Mouse (Mus musculus): ENCODE data around the gene Nav2. TPM values are rescaled to one million over a fixed set of nuclear protein-coding genes. Genes with fewer than 3 reads are reported as not detected.

The Nav2 gene
- 30.3 and 70.8 TPM in 2 replicates for polyA plus RNA-seq (2012; rRNA removed)

- no peak for DNase-seq (ENCODE audit: low read depth)
Measured at GRCm38 (mm10) chr7:48908521-48909341, at the start of gene Nav2. Nav2 (plus strand) TSS chr7:48908716.

GRCm38 (mm10) chr7:48859362-48859761 is 49.2 kb upstream of the Nav2 start:
- DNase-seq (ENCODE audit: low read depth), result no peak

- DNase-seq (ENCODE audit: low read depth), result no peak
Measured at GRCm38 (mm10) chr7:48860948-48861347, 47.6 kb upstream of the Nav2 start.

GRCm38 (mm10) chr7:48861796-48862195 is 46.7 kb upstream of the Nav2 start:
- DNase-seq (ENCODE audit: low read depth), result no peak

GRCm38 (mm10) chr7:48864199-48864598 is 44.3 kb upstream of the Nav2 start:
- DNase-seq (ENCODE audit: low read depth), result no peak

GRCm38 (mm10) chr7:48864671-48865458 is 43.7 kb upstream of the Nav2 start:
- DNase-seq (ENCODE audit: low read depth), result no peak

DNA sequence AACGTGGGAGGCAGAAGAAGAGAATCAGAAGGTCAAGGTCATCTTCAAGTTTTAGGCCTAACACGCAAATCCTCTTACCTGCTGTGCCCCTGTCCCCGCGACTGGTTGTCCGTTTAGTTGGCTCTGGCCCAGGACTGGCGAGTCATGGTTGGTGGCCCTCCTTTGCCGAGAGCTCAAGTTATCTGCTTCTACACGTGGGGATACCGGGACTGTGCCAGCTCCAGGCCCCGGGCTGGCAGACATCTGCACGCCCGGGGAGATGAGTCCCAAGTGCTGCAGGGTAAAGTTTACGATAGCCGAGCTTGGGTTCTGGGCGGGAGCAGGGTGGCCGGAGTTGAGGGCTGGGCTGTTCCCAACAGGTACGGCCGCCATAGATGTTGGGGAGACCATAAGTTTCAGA is 40.9 kb upstream of the Nav2 start:
- DNase-seq (ENCODE audit: low read depth), result no peak

DNA sequence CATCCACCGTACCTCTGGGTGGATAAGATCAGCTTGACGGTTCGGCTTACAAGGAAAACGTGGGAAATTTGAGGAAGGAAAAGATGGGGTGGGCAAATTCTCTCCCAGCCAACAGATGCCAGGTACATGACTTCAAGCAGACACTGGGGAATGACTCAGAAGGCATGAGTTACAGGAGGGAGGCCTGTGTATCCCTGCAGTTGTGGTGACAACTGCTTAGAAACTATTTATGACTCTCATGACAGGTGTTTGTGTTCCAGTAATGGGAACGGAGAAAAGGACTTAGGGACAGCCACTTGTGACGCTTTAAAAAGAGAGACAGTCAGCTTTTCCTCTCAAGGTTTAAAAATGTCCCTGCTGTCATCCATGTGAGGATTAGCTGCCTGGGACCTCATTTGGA is 38.4 kb upstream of the Nav2 start:
- DNase-seq (ENCODE audit: low read depth), result no peak

- DNase-seq (ENCODE audit: low read depth), result no peak
Measured at GRCm38 (mm10) chr7:48870579-48871180, 37.8 kb upstream of the Nav2 start.

GRCm38 (mm10) chr7:48871292-48871691 is 37.2 kb upstream of the Nav2 start:
- no peak for DNase-seq (ENCODE audit: low read depth)

- DNase-seq (ENCODE audit: low read depth), result no peak
Measured at GRCm38 (mm10) chr7:48875096-48875495, 33.4 kb upstream of the Nav2 start.

DNA sequence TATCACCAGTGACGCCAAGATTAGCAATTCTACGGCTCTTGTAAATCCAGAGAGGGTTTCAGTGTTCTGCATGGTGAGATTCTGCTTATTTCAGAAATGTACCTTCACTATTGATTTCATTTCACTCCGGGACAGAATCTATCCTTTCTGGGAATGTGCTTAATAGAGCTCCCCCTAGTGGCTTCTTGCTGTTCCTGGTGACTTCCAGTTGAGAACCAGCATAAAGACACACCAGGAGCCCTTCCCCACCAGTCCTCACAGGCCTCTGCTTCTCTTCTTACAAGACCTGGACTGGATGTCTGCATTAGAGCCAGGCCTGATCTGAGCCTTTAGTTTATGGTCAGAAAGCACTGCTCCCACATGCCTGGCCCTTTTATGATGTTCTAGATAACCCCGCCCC is 32.0 kb upstream of the Nav2 start:
- DNase-seq (ENCODE audit: low read depth), result no peak

DNA sequence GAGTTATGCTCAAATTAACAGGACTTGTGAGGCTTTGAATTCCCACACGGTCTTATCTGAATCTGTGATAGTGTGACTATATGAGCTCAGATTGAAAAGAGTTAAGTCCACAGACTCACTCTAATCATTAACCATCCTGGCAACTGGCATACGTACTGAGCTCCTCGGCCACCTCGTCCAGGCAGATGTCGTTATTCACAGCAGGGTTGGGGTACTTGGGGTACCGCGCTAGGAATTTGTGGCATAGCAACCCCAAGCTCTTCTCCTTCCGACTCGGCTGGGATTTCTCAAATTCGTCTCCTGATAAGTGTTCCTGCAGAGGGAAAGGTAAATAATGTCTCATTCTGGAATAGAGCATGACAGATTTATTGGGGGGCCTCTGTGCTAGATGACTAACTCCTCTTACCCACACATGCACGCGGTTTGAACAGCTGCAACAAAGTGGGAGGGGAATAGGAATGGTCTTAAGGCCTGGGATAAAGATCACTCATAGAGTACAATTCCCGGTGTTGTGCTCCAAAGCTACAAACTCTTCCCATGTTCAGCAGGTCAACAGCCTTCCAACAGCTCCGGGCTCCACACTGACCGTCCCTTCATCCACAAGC is 30.6 kb upstream of the Nav2 start:
- no peak for DNase-seq (ENCODE audit: low read depth)

DNA sequence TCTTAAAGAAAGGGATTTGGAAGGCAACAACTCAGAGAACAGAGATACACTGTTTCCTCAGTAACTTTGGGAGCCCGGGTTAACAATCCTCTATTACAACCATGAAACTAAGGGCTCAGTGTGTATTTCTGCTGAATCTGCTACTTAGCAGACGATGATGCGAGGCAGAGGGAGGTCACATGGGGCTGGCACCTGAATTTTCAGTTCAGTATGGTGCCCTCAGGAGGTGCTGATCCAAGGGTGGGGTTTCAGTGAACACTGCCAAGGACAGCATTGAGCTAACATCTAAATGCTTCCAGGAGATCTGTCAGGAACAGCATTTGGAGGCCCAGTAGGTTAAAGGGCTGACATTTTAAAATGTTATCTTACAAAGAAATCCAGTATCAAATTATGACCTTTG is 28.9 kb upstream of the Nav2 start:
- DNase-seq (ENCODE audit: low read depth), result no peak

DNA sequence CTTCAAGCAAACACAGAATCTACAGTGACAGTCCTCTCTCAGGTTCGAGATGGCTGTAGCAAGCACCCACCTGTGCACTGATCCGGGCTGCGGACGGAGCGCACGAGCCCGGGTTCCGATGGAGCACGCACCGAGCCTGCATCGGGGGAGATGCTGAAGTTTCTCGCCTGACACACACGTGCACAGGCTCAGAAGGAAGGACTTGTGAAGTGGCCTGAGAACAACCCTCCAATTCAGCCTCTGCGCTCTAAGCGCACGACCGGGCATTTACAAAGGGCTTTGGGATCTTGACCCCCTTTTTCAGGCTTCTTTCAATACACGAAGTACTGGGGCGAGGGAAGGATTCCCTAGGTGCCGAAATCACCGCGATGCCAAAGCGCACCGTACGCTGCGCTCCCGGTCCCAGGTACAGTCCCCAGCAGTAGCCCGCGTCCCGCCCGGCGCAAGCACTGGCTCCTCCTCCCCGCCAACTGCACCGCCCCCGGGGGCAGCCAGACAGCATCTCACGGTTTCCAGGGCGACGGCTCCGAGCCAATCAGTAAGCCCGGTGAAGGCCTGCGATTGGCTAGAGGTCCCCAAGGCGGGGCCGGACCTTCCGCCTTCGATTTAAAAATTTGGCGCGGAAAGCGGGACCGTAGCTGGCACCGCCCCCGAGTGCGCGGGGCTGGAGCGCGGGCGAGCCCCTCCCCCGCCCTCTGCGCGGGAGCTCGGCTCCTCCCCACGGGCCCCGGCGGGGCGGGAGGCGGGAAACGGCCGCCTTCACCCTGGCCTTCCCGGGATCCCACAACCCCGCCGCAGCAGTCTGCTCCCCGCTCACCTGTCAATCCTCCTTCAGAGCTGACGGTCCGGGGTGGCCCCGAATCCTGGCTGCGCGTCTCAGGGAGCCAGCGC is 27.7 kb upstream of the Nav2 start:
- DNase-seq (ENCODE audit: low read depth), result peak; percentile 47

- no peak for DNase-seq (ENCODE audit: low read depth)
Measured at GRCm38 (mm10) chr7:48881486-48881885, 27.0 kb upstream of the Nav2 start, which contains the start of gene E2f8. E2f8 (minus strand) TSS chr7:48881596.

DNA sequence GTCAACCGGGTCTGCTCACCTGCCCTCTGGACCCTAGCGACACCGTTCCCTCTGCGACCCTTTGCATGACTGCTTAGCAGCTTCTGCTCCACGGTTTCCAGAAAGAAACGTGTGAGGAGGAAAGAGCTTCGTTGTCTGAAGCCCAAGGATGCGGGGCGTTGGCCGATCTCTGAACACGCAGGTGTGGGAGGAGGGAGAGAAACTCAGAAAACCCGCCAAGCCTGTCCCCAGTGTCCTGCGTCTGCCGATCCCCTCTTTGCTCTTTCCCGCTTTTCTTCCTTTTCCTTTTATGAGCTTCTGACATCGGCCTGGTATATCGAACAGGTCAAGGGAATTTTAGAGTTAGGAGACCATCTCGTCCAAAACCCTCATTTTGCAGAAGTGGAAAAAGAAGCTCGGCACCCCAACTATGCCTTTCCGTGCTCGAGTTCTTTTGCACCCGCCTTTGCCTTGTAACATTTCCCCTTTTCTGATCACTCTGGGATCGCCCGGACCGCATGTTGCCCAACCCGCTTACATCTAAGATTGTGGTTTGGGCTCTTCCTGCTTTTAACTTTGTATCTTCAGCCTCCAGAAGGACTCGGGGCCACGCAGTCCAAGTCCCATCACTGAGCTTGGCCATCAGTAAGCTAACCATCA is 26.4 kb upstream of the Nav2 start:
- no peak for DNase-seq (ENCODE audit: low read depth)

- DNase-seq (ENCODE audit: low read depth), result no peak
Measured at GRCm38 (mm10) chr7:48883525-48884265, 24.8 kb upstream of the Nav2 start.

GRCm38 (mm10) chr7:48884266-48884611 is 24.3 kb upstream of the Nav2 start:
- DNase-seq (ENCODE audit: low read depth), result no peak

GRCm38 (mm10) chr7:48887973-48888372 is 20.5 kb upstream of the Nav2 start:
- DNase-seq (ENCODE audit: low read depth), result no peak
